Mouse (Mus musculus) heart, adult 2 months (tissue): ENCODE measurements around the gene Dgkg. TPM values are rescaled to one million over a fixed set of nuclear protein-coding genes. Genes with fewer than 3 reads are reported as not detected.

Experiments
- DNase-seq, 2 experiments: peaks; one replicate each; pipeline ENCODE4 v3.0.0; 2021
- H3K27ac ChIP-seq: fragments of 200-600 bp; 2 replicates; pipeline ENCODE4 v1.8.1; 2022
- H3K27me3 ChIP-seq: fragments of 200-500 bp; 2 replicates; pipeline ENCODE4 v1.6.1; 2012; ENCODE audit warnings: mild to moderate bottlenecking, low read length, inconsistent platforms, mixed read lengths; ENCODE audit not compliant: control insufficient read depth, insufficient read depth
- H3K36me3 ChIP-seq: fragments of 200-500 bp; 2 replicates; pipeline ENCODE4 v1.6.1; 2012; ENCODE audit warnings: low read length, inconsistent platforms; ENCODE audit not compliant: control insufficient read depth, insufficient read depth
- H3K4me1 ChIP-seq: fragments of 200-500 bp; 2 replicates; pipeline ENCODE4 v1.6.1; 2011; ENCODE audit warnings: low read length; ENCODE audit not compliant: control insufficient read depth, insufficient read depth
- H3K4me3 ChIP-seq: fragments of 200-600 bp; 2 replicates; pipeline ENCODE4 v1.8.1; 2022
- H3K79me2 ChIP-seq: fragments of 200-500 bp; replicated peaks from 2 replicates; pipeline ENCODE4 v1.6.1; 2012; ENCODE audit warnings: mild to moderate bottlenecking, inconsistent platforms, low read length, moderate library complexity, mixed read lengths; ENCODE audit not compliant: control insufficient read depth, insufficient read depth
- H3K9ac ChIP-seq: fragments of 200-500 bp; 2 replicates; pipeline ENCODE4 v1.6.1; 2012; ENCODE audit warnings: low read depth, mild to moderate bottlenecking, control low read depth, inconsistent platforms, low read length, mixed read lengths
- CTCF ChIP-seq: fragments of 200-600 bp; IDR thresholded peaks from 2 replicates; pipeline ENCODE4 v1.8.1; 2022; ENCODE audit warnings: antibody characterized with exemption, mild to moderate bottlenecking, moderate library complexity
- EP300 ChIP-seq: fragments of 200-500 bp; IDR thresholded peaks from 2 replicates; pipeline ENCODE4 v1.6.1; 2011; ENCODE audit warnings: low read depth, low read length, control low read depth; ENCODE audit not compliant: insufficient read depth
- POLR2A ChIP-seq: fragments of 200-500 bp; IDR thresholded peaks from 2 replicates; pipeline ENCODE4 v1.6.1; 2011; ENCODE audit warnings: mild to moderate bottlenecking, low read depth, low read length, control low read depth; ENCODE audit not compliant: insufficient read depth
- WGBS: fragments of 180-500 bp; shearing (Covaris S2); methylation state at CpG from one replicate; pipeline ENCODE4 v1.1.7; 2018; 5-methylcytosine and 5-hydroxymethylcytosine counted together
- intact Hi-C: fragments of 180-260 bp; cut with DNase I; formaldehyde crosslinking; loops from one replicate; pipeline ENCODE4 v1.15.1; 2025
- polyA plus RNA-seq: library from polyadenylated mRNA; depleted of rRNA; stranded (reverse); fragments of >200 nt; gene quantifications from 2 replicates; pipeline ENCODE4 v1.2.3, GENCODE M21; 2012
- total RNA-seq, 2 experiments: library from RNA; stranded (reverse); gene quantifications; 2 replicates each; pipeline ENCODE4 v1.2.3; 2021

Gene Dgkg
- total and polyA plus RNA-seq, 3 experiments = 0.25 to 0.96 (median 0.39) TPM

- Histone ChIP-seq H3K36me3 (no peaks in the 10 kb centered on the region), H3K79me2 (no peaks in the 10 kb centered on the region), H3K4me3 (no peak overlapping the region), H3K4me1 (no peaks in the 10 kb centered on the region), H3K9ac (no peak overlapping the region), H3K27ac (no peak overlapping the region), H3K27me3 (no peaks in the 10 kb centered on the region)
- intact Hi-C loops = no loop called here
- no peak for TF ChIP-seq CTCF
- no peak for TF ChIP-seq EP300
- no peak for TF ChIP-seq POLR2A
- DNase-seq = no peak
- 73% methylated on average over 2 of the region's 2 CpGs for WGBS
Observed at GRCm38 (mm10) chr16:22471728-22472127, 185.3 kb downstream of the Dgkg start.

- H3K27ac ChIP-seq = no peak overlapping the region
- H3K36me3 ChIP-seq = no peaks in the 10 kb centered on the region
- no peak for TF ChIP-seq POLR2A
- no peak for TF ChIP-seq CTCF
- TF ChIP-seq EP300 = no peak
- H3K4me1 ChIP-seq = no peaks in the 10 kb centered on the region
- no peaks in the 10 kb centered on the region for H3K79me2 ChIP-seq
- H3K4me3 ChIP-seq = no peak overlapping the region
- H3K9ac ChIP-seq = no peak overlapping the region
- 49% methylated on average over 11 of the region's 11 CpGs for WGBS
- DNase-seq = peak in 1 of 2 experiments; percentile 11
- no peaks in the 10 kb centered on the region for H3K27me3 ChIP-seq
- intact Hi-C loops = no loop called here
Observed at GRCm38 (mm10) chr16:22469385-22469784, 187.6 kb downstream of the Dgkg start.

- DNase-seq = no peak
- Histone ChIP-seq H3K9ac (no peak overlapping the region), H3K4me1 (no peaks in the 10 kb centered on the region), H3K27ac (no peak overlapping the region), H3K36me3 (no peaks in the 10 kb centered on the region), H3K4me3 (no peak overlapping the region), H3K27me3 (no peaks in the 10 kb centered on the region), H3K79me2 (no peaks in the 10 kb centered on the region)
- no peak for TF ChIP-seq CTCF
- TF ChIP-seq POLR2A = no peak
- no peak for TF ChIP-seq EP300
- intact Hi-C loops = no loop called here
- WGBS = 85% methylated on average over 2 of the region's 2 CpGs
Observed at GRCm38 (mm10) chr16:22467111-22467510, 189.9 kb downstream of the Dgkg start.

- Histone ChIP-seq H3K27ac (no peak overlapping the region), H3K9ac (no peak overlapping the region), H3K27me3 (no peaks in the 10 kb centered on the region), H3K4me3 (no peak overlapping the region), H3K4me1 (no peaks in the 10 kb centered on the region), H3K79me2 (no peaks in the 10 kb centered on the region), H3K36me3 (no peaks in the 10 kb centered on the region)
- no peak for TF ChIP-seq CTCF
- no peak for TF ChIP-seq POLR2A
- no peak for TF ChIP-seq EP300
- intact Hi-C loops = no loop called here
- 83% methylated on average over 11 of the region's 11 CpGs for WGBS
- no peak for DNase-seq
Observed at GRCm38 (mm10) chr16:22466381-22466780, 190.6 kb downstream of the Dgkg start.

GRCm38 (mm10) chr16:22462220-22462619 is 194.8 kb downstream of the Dgkg start:
- DNase-seq = no peak
- H3K27me3 ChIP-seq = no peaks in the 10 kb centered on the region
- intact Hi-C loops = no loop called here
- no peak overlapping the region for H3K9ac ChIP-seq
- H3K4me3 ChIP-seq = no peak overlapping the region
- 81% methylated on average over 3 of the region's 3 CpGs for WGBS
- no peaks in the 10 kb centered on the region for H3K79me2 ChIP-seq
- no peak overlapping the region for H3K27ac ChIP-seq
- H3K4me1 ChIP-seq = no peaks in the 10 kb centered on the region
- TF ChIP-seq POLR2A = no peak
- no peak for TF ChIP-seq EP300
- no peak for TF ChIP-seq CTCF
- no peaks in the 10 kb centered on the region for H3K36me3 ChIP-seq

- Histone ChIP-seq H3K4me3 (no peak overlapping the region), H3K9ac (no peak overlapping the region), H3K79me2 (no peaks in the 10 kb centered on the region), H3K27me3 (no peaks in the 10 kb centered on the region), H3K4me1 (no peaks in the 10 kb centered on the region), H3K27ac (no peak overlapping the region), H3K36me3 (no peaks in the 10 kb centered on the region)
- TF ChIP-seq CTCF (no peak), EP300 (no peak), POLR2A (no peak)
- DNase-seq = no peak
- intact Hi-C loops = no loop called here
- 57% methylated on average over 6 of the region's 6 CpGs for WGBS
Observed at GRCm38 (mm10) chr16:22461728-22462127, 195.3 kb downstream of the Dgkg start.
